Comparison of ENCODE assay signal across 8 mouse cellular contexts in genomic region chr11:103171703-103172391, GRCm38 (mm10). TPM values are rescaled to one million over a fixed set of nuclear protein-coding genes. Genes with fewer than 3 reads are reported as not detected.
DNase-seq lines count a peak whose midpoint lies in the region; ATAC-seq and TF ChIP-seq lines count a peak whose summit lies in the region.

No protein-coding gene starts in this region.

- DNase-seq in limb, embryonic 10.5 days (ENCODE audit: low spot score), result no peak
- no peak for DNase-seq in embryonic facial prominence, embryonic 14.5 days (ENCODE audit: low spot score)
- DNase-seq in liver, postnatal 0 days, result no peak
- DNase-seq in embryo, embryonic 10 days (ENCODE audit: low spot score), result no peak
- DNase-seq in T-cell, adult 2 months (ENCODE audit: low spot score), result no peak
- DNase-seq in cerebellum, postnatal 4 days (ENCODE audit: low spot score in 2 of 2), result no peak

- no peak overlapping the region for H3K9ac ChIP-seq in limb, embryonic 12.5 days (replicated peaks)
- H3K9ac ChIP-seq in embryonic facial prominence, embryonic 14.5 days (ENCODE audit: low read depth, low read length), result no peak overlapping the region
- peak overlapping the region; percentile 74 for H3K9ac ChIP-seq in hindbrain, embryonic 15.5 days
- peak overlapping the region; percentile 78 for H3K9ac ChIP-seq in liver, postnatal 0 days (replicated peaks)

- peaks cover 18% of the 10 kb centered on the region for H3K4me1 ChIP-seq in limb, embryonic 12.5 days (replicated peaks)
- peaks cover 24% of the 10 kb centered on the region for H3K4me1 ChIP-seq in limb, embryonic 10.5 days
- H3K4me1 ChIP-seq in embryonic facial prominence, embryonic 14.5 days (ENCODE audit: control insufficient read depth, insufficient read depth, low read length), result no peaks in the 10 kb centered on the region; the same call in 1 of the 2 replicates
- peaks cover 55% of the 10 kb centered on the region for H3K4me1 ChIP-seq in hindbrain, embryonic 15.5 days (replicated peaks)
- peaks cover 21% of the 10 kb centered on the region for H3K4me1 ChIP-seq in liver, postnatal 0 days (ENCODE audit: insufficient read depth)

- WGBS in limb, embryonic 12.5 days, result 48% methylated on average over 9 of the region's 9 CpGs
- 56% methylated on average over 9 of the region's 9 CpGs for WGBS in limb, embryonic 10.5 days
- WGBS in embryonic facial prominence, embryonic 14.5 days, result 48% methylated on average over 9 of the region's 9 CpGs
- 45% methylated on average over 9 of the region's 9 CpGs for WGBS in hindbrain, embryonic 15.5 days
- 14% methylated on average over 9 of the region's 9 CpGs for WGBS in liver, postnatal 0 days (ENCODE audit: insufficient replicate concordance)

- H3K27me3 ChIP-seq in limb, embryonic 12.5 days, result peaks cover 74% of the 10 kb centered on the region
- peaks cover 80% of the 10 kb centered on the region for H3K27me3 ChIP-seq in limb, embryonic 10.5 days (ENCODE audit: low read depth, poor library complexity, severe bottlenecking)
- peaks cover 36% of the 10 kb centered on the region for H3K27me3 ChIP-seq in embryonic facial prominence, embryonic 14.5 days (replicated peaks; ENCODE audit: control insufficient read depth, insufficient read depth, low read length)
- H3K27me3 ChIP-seq in hindbrain, embryonic 15.5 days, result no peaks in the 10 kb centered on the region
- peaks cover 28% of the 10 kb centered on the region for H3K27me3 ChIP-seq in liver, postnatal 0 days (ENCODE audit: insufficient read depth, low read length)

- H3K4me2 ChIP-seq in limb, embryonic 12.5 days, result peak overlapping the region; percentile 99; the same call in 1 of the 2 replicates
- H3K4me2 ChIP-seq in embryonic facial prominence, embryonic 14.5 days (ENCODE audit: low read depth, low read length), result peak overlapping the region; percentile 98
- peak overlapping the region; percentile 76 for H3K4me2 ChIP-seq in hindbrain, embryonic 15.5 days
- peak overlapping the region; percentile 74 for H3K4me2 ChIP-seq in liver, postnatal 0 days (ENCODE audit: low read depth, low read length)

- H3K4me3 ChIP-seq in limb, embryonic 12.5 days (replicated peaks), result peak overlapping the region; percentile 64; the same call in 1 of the 2 replicates
- no peak overlapping the region for H3K4me3 ChIP-seq in limb, embryonic 10.5 days
- H3K4me3 ChIP-seq in embryonic facial prominence, embryonic 14.5 days (ENCODE audit: low read depth, low read length), result peak overlapping the region; percentile 60; the same call in 1 of the 2 replicates
- peak overlapping the region; percentile 67 for H3K4me3 ChIP-seq in hindbrain, embryonic 15.5 days
- peak overlapping the region; percentile 63 for H3K4me3 ChIP-seq in liver, postnatal 0 days (ENCODE audit: low read depth, low read length)

- H3K27ac ChIP-seq in limb, embryonic 12.5 days, result no peak overlapping the region
- H3K27ac ChIP-seq in limb, embryonic 10.5 days, result no peak overlapping the region
- H3K27ac ChIP-seq in embryonic facial prominence, embryonic 14.5 days (replicated peaks; ENCODE audit: low read depth, low read length), result no peak overlapping the region
- no peak overlapping the region for H3K27ac ChIP-seq in hindbrain, embryonic 15.5 days (replicated peaks)
- H3K27ac ChIP-seq in liver, postnatal 0 days (ENCODE audit: low read depth), result peak overlapping the region; percentile 59

- TF ChIP-seq CTCF in liver, postnatal 0 days (IDR thresholded peaks at IDR 0.05; ENCODE audit: low read depth), result no peak

- no peaks in the 10 kb centered on the region for H3K36me3 ChIP-seq in limb, embryonic 12.5 days
- 0 out of 2 replicates have a peak, but pooled peaks cover 3% of the 10 kb centered on the region for H3K36me3 ChIP-seq in limb, embryonic 10.5 days
- no peaks in the 10 kb centered on the region for H3K36me3 ChIP-seq in embryonic facial prominence, embryonic 14.5 days (ENCODE audit: control insufficient read depth, insufficient read depth, low read length)
- H3K36me3 ChIP-seq in hindbrain, embryonic 15.5 days, result no peaks in the 10 kb centered on the region
- H3K36me3 ChIP-seq in liver, postnatal 0 days (replicated peaks; ENCODE audit: insufficient read depth, low read length), result no peaks in the 10 kb centered on the region

- H3K9me3 ChIP-seq in limb, embryonic 12.5 days, result no peaks in the 10 kb centered on the region
- no peaks in the 10 kb centered on the region for H3K9me3 ChIP-seq in limb, embryonic 10.5 days (replicated peaks)
- no peaks in the 10 kb centered on the region for H3K9me3 ChIP-seq in embryonic facial prominence, embryonic 14.5 days (ENCODE audit: control insufficient read depth, low read length)
- no peaks in the 10 kb centered on the region for H3K9me3 ChIP-seq in hindbrain, embryonic 15.5 days
- no peaks in the 10 kb centered on the region for H3K9me3 ChIP-seq in liver, postnatal 0 days (ENCODE audit: low read length)

- ATAC-seq in limb, embryonic 12.5 days (ENCODE audit: insufficient number of reproducible peaks, insufficient read depth, low FRiP score, low TSS enrichment, low read depth), result no peak
- ATAC-seq in embryonic facial prominence, embryonic 14.5 days (ENCODE audit: low read depth), result no peak
- ATAC-seq in hindbrain, embryonic 15.5 days (ENCODE audit: low FRiP score, low read depth), result no peak
- no peak for ATAC-seq in liver, postnatal 0 days

- TF ChIP-seq EP300 in liver, postnatal 0 days (IDR thresholded peaks at IDR 0.05; ENCODE audit: low read depth), result no peak

RNA-seq across cellular contexts. Expression of gene Fmnl1, which starts 0.9 kb away (rescaled TPM):
- 0.78 and 1.4 TPM in 2 replicates for polyA plus RNA-seq in limb, embryonic 12.5 days (2016; fragmentation: Nextera tagmentation; extraction: Ambion mirVana)
- polyA plus RNA-seq in limb, embryonic 10.5 days (2016; fragmentation: Nextera tagmentation; extraction: Ambion mirVana), result 0.49 and 0.73 TPM in 2 replicates
- 3.3 and 3.5 TPM in 2 replicates for polyA plus RNA-seq in embryonic facial prominence, embryonic 14.5 days (2014; fragmentation: Nextera tagmentation; extraction: Ambion mirVana)
- polyA plus RNA-seq in hindbrain, embryonic 15.5 days (2015; fragmentation: Nextera tagmentation; extraction: Ambion mirVana), result 7.0 and 7.8 TPM in 2 replicates
- 4.1 and 5.9 TPM in 2 replicates for polyA plus RNA-seq in liver, postnatal 0 days (2015; fragmentation: Nextera tagmentation; extraction: Ambion mirVana)

RNA-seq across cellular contexts. Expression of gene 1700023F06Rik, which starts 36.5 kb away (rescaled TPM):
- polyA plus RNA-seq in limb, embryonic 12.5 days (2016; fragmentation: Nextera tagmentation; extraction: Ambion mirVana), result 0.50 and 0.74 TPM in 2 replicates
- polyA plus RNA-seq in limb, embryonic 10.5 days (2016; fragmentation: Nextera tagmentation; extraction: Ambion mirVana), result 0.29 and 0.30 TPM in 2 replicates
- 1.0 and 1.6 TPM in 2 replicates for polyA plus RNA-seq in embryonic facial prominence, embryonic 14.5 days (2014; fragmentation: Nextera tagmentation; extraction: Ambion mirVana)
- 2.3 and 2.6 TPM in 2 replicates for polyA plus RNA-seq in hindbrain, embryonic 15.5 days (2015; fragmentation: Nextera tagmentation; extraction: Ambion mirVana)
- 0.09 TPM in 1 of 2 replicates, not detected in the other for polyA plus RNA-seq in liver, postnatal 0 days (2015; fragmentation: Nextera tagmentation; extraction: Ambion mirVana)

RNA-seq across cellular contexts. Expression of gene Hexim2, which starts 39.6 kb away (rescaled TPM):
- 12.8 and 13.2 TPM in 2 replicates for polyA plus RNA-seq in limb, embryonic 12.5 days (2016; fragmentation: Nextera tagmentation; extraction: Ambion mirVana)
- 10.1 and 12.3 TPM in 2 replicates for polyA plus RNA-seq in limb, embryonic 10.5 days (2016; fragmentation: Nextera tagmentation; extraction: Ambion mirVana)
- 6.8 and 9.5 TPM in 2 replicates for polyA plus RNA-seq in embryonic facial prominence, embryonic 14.5 days (2014; fragmentation: Nextera tagmentation; extraction: Ambion mirVana)
- 23.5 and 28.4 TPM in 2 replicates for polyA plus RNA-seq in hindbrain, embryonic 15.5 days (2015; fragmentation: Nextera tagmentation; extraction: Ambion mirVana)
- 3.4 and 3.7 TPM in 2 replicates for polyA plus RNA-seq in liver, postnatal 0 days (2015; fragmentation: Nextera tagmentation; extraction: Ambion mirVana)

RNA-seq across cellular contexts. Expression of gene Spata32, which starts 46.4 kb away (rescaled TPM):
- not detected in 2 replicates for polyA plus RNA-seq in limb, embryonic 12.5 days (2016; fragmentation: Nextera tagmentation; extraction: Ambion mirVana)
- not detected in 2 replicates for polyA plus RNA-seq in limb, embryonic 10.5 days (2016; fragmentation: Nextera tagmentation; extraction: Ambion mirVana)
- not detected in 2 replicates for polyA plus RNA-seq in embryonic facial prominence, embryonic 14.5 days (2014; fragmentation: Nextera tagmentation; extraction: Ambion mirVana)
- 0.99 and 1.4 TPM in 2 replicates for polyA plus RNA-seq in hindbrain, embryonic 15.5 days (2015; fragmentation: Nextera tagmentation; extraction: Ambion mirVana)
- not detected in 2 replicates for polyA plus RNA-seq in liver, postnatal 0 days (2015; fragmentation: Nextera tagmentation; extraction: Ambion mirVana)

RNA-seq across cellular contexts. Expression of gene Hexim1, which starts 55.8 kb away (rescaled TPM):
- polyA plus RNA-seq in limb, embryonic 12.5 days (2016; fragmentation: Nextera tagmentation; extraction: Ambion mirVana), result 3.9 and 4.0 TPM in 2 replicates
- polyA plus RNA-seq in limb, embryonic 10.5 days (2016; fragmentation: Nextera tagmentation; extraction: Ambion mirVana), result 1.8 and 2.4 TPM in 2 replicates
- polyA plus RNA-seq in embryonic facial prominence, embryonic 14.5 days (2014; fragmentation: Nextera tagmentation; extraction: Ambion mirVana), result 7.3 and 8.9 TPM in 2 replicates
- 3.7 and 3.9 TPM in 2 replicates for polyA plus RNA-seq in hindbrain, embryonic 15.5 days (2015; fragmentation: Nextera tagmentation; extraction: Ambion mirVana)
- polyA plus RNA-seq in liver, postnatal 0 days (2015; fragmentation: Nextera tagmentation; extraction: Ambion mirVana), result 2.6 and 2.7 TPM in 2 replicates

Comparison
In these comparisons a context has a peak if more than half of its experiments do, and no peak if none do; other contexts are left out.
1. H3K9ac ChIP-seq: peak in hindbrain, embryonic 15.5 days (single experiment) and liver, postnatal 0 days (single experiment); none in limb, embryonic 12.5 days (single experiment) and embryonic facial prominence, embryonic 14.5 days (single experiment).
2. Peak in every context shown above with its lines, with median percentiles within 50 percentile points of each other: H3K4me2 ChIP-seq.